Mouse (Mus musculus): Measurements from ENCODE around the gene Kcnk7. TPM values are rescaled to one million over a fixed set of nuclear protein-coding genes. Genes with fewer than 3 reads are reported as not detected.

Kcnk7 gene
- total RNA-seq, 1 experiment: 0.67 TPM

GRCm38 (mm10) chr19:5726961-5727578 is 22.9 kb downstream of the Kcnk7 start:
- no peak for TF ChIP-seq ZNF384 (IDR thresholded peaks at IDR 0.05; ENCODE audit: low read depth, low read length)
- no peak for TF ChIP-seq CHD2 (IDR thresholded peaks at IDR 0.05; ENCODE audit: low read depth, low read length)
- no peak for TF ChIP-seq HCFC1 (IDR thresholded peaks at IDR 0.05; ENCODE audit: borderline replicate concordance, insufficient read depth, low read length)
- TF ChIP-seq ZC3H11A (IDR thresholded peaks at IDR 0.05; ENCODE audit: borderline replicate concordance, low read depth, low read length): no peak
- no peak for TF ChIP-seq MAFK (IDR thresholded peaks at IDR 0.05; ENCODE audit: insufficient read depth, low read depth, low read length)
- H3K27ac ChIP-seq (ENCODE audit: insufficient read depth, low read depth, low read length, poor library complexity, severe bottlenecking): no peak overlapping the region
- peaks cover 2 to 32% of the 10 kb centered on the region in 2 experiments; a peak in 2 of 4 replicates for H3K4me1 ChIP-seq (ENCODE audit: control insufficient read depth in 2 of 2, insufficient read depth in 2 of 2, low read length in 2 of 2, poor library complexity in 1 of 2)
- no peak for DNase-seq (ENCODE audit: low read depth, low spot score)
- H3K4me3 ChIP-seq (ENCODE audit: insufficient read depth in 1 of 2, low read depth in 1 of 2, low read length in 2 of 2, poor library complexity in 1 of 2, severe bottlenecking in 1 of 2): no peak overlapping the region; a peak in 1 of 4 replicates
- peaks cover 8% of the 10 kb centered on the region for H3K36me3 ChIP-seq (ENCODE audit: control insufficient read depth, insufficient read depth, low read length, poor library complexity, severe bottlenecking)
- H3K9me3 ChIP-seq (ENCODE audit: control insufficient read depth, insufficient read depth, low read depth, low read length): no peaks in the 10 kb centered on the region
- H3K9ac ChIP-seq (ENCODE audit: insufficient read depth, low read depth, low read length, poor library complexity, severe bottlenecking): no peak overlapping the region
- in situ Hi-C loops (cut with MboI; ENCODE audit: low sequenced_read_pairs in 2 of 2, unreplicated experiment in 2 of 2): no loop called here

GRCm38 (mm10) chr19:5727701-5728100 is 23.5 kb downstream of the Kcnk7 start:
- in situ Hi-C loops (cut with MboI; ENCODE audit: low sequenced_read_pairs in 2 of 2, unreplicated experiment in 2 of 2): no loop called here
- TF ChIP-seq HCFC1 (IDR thresholded peaks at IDR 0.05; ENCODE audit: borderline replicate concordance, insufficient read depth, low read length) (peak; percentile 34; the same call in 1 of the 2 replicates), MAFK (IDR thresholded peaks at IDR 0.05; ENCODE audit: insufficient read depth, low read depth, low read length) (no peak), ZC3H11A (IDR thresholded peaks at IDR 0.05; ENCODE audit: borderline replicate concordance, low read depth, low read length) (peak; percentile 69), ZNF384 (IDR thresholded peaks at IDR 0.05; ENCODE audit: low read depth, low read length) (no peak), CHD2 (IDR thresholded peaks at IDR 0.05; ENCODE audit: low read depth, low read length) (no peak)
- H3K9ac ChIP-seq (ENCODE audit: insufficient read depth, low read depth, low read length, poor library complexity, severe bottlenecking): no peak overlapping the region
- peak; percentile 76 for DNase-seq (ENCODE audit: low read depth, low spot score)
- H3K4me3 ChIP-seq (ENCODE audit: insufficient read depth in 1 of 2, low read depth in 1 of 2, low read length in 2 of 2, poor library complexity in 1 of 2, severe bottlenecking in 1 of 2): peak overlapping the region in 1 of 2 experiments; percentile 46; a peak in 2 of 4 replicates
- H3K9me3 ChIP-seq (ENCODE audit: control insufficient read depth, insufficient read depth, low read depth, low read length): no peaks in the 10 kb centered on the region
- no peak overlapping the region for H3K27ac ChIP-seq (ENCODE audit: insufficient read depth, low read depth, low read length, poor library complexity, severe bottlenecking)
- H3K36me3 ChIP-seq (ENCODE audit: control insufficient read depth, insufficient read depth, low read length, poor library complexity, severe bottlenecking): peaks cover 8% of the 10 kb centered on the region
- H3K4me1 ChIP-seq (ENCODE audit: control insufficient read depth in 2 of 2, insufficient read depth in 2 of 2, low read length in 2 of 2, poor library complexity in 1 of 2): peaks cover 2 to 35% of the 10 kb centered on the region in 2 experiments; a peak in 2 of 4 replicates

- Histone ChIP-seq H3K27ac (ENCODE audit: insufficient read depth, low read depth, low read length, poor library complexity, severe bottlenecking) (no peak overlapping the region), H3K36me3 (ENCODE audit: control insufficient read depth, insufficient read depth, low read length, poor library complexity, severe bottlenecking) (peaks cover 8% of the 10 kb centered on the region), H3K9ac (ENCODE audit: insufficient read depth, low read depth, low read length, poor library complexity, severe bottlenecking) (peak overlapping the region; percentile 89), H3K4me3 (ENCODE audit: insufficient read depth in 1 of 2, low read depth in 1 of 2, low read length in 2 of 2, poor library complexity in 1 of 2, severe bottlenecking in 1 of 2) (peak overlapping the region; percentile 68 to 87), H3K9me3 (ENCODE audit: control insufficient read depth, insufficient read depth, low read depth, low read length) (no peaks in the 10 kb centered on the region), H3K4me1 (ENCODE audit: control insufficient read depth in 2 of 2, insufficient read depth in 2 of 2, low read length in 2 of 2, poor library complexity in 1 of 2) (peaks cover 2 to 35% of the 10 kb centered on the region in 2 experiments; a peak in 2 of 4 replicates)
- in situ Hi-C loops (cut with MboI; ENCODE audit: low sequenced_read_pairs in 2 of 2, unreplicated experiment in 2 of 2): no loop called here
- no peak for TF ChIP-seq ZC3H11A (IDR thresholded peaks at IDR 0.05; ENCODE audit: borderline replicate concordance, low read depth, low read length)
- TF ChIP-seq CHD2 (IDR thresholded peaks at IDR 0.05; ENCODE audit: low read depth, low read length): no peak
- TF ChIP-seq MAFK (IDR thresholded peaks at IDR 0.05; ENCODE audit: insufficient read depth, low read depth, low read length): no peak
- TF ChIP-seq HCFC1 (IDR thresholded peaks at IDR 0.05; ENCODE audit: borderline replicate concordance, insufficient read depth, low read length): no peak
- TF ChIP-seq ZNF384 (IDR thresholded peaks at IDR 0.05; ENCODE audit: low read depth, low read length): no peak
- DNase-seq (ENCODE audit: low read depth, low spot score): no peak
Measured at GRCm38 (mm10) chr19:5728631-5729443, 24.7 kb downstream of the Kcnk7 start.

GRCm38 (mm10) chr19:5729444-5729815 is 25.3 kb downstream of the Kcnk7 start, which contains the start of gene Fam89b:
Gene Fam89b (minus strand): TSS chr19:5729653.
- H3K4me3 ChIP-seq (ENCODE audit: insufficient read depth in 1 of 2, low read depth in 1 of 2, low read length in 2 of 2, poor library complexity in 1 of 2, severe bottlenecking in 1 of 2): peak within 1 kb of the TSS; percentile 87 to 88
- H3K9ac ChIP-seq (ENCODE audit: insufficient read depth, low read depth, low read length, poor library complexity, severe bottlenecking): peak within 1 kb of the TSS; percentile 89
- H3K9me3 ChIP-seq (ENCODE audit: control insufficient read depth, insufficient read depth, low read depth, low read length): no peaks in the 10 kb centered on the region
- in situ Hi-C loops (cut with MboI; ENCODE audit: low sequenced_read_pairs in 2 of 2, unreplicated experiment in 2 of 2): no loop called here
- peak; percentile 81 for DNase-seq (ENCODE audit: low read depth, low spot score)
- peaks cover 8% of the 10 kb centered on the region for H3K36me3 ChIP-seq (ENCODE audit: control insufficient read depth, insufficient read depth, low read length, poor library complexity, severe bottlenecking)
- TF ChIP-seq HCFC1 (IDR thresholded peaks at IDR 0.05; ENCODE audit: borderline replicate concordance, insufficient read depth, low read length) (no peak), ZC3H11A (IDR thresholded peaks at IDR 0.05; ENCODE audit: borderline replicate concordance, low read depth, low read length) (no peak), ZNF384 (IDR thresholded peaks at IDR 0.05; ENCODE audit: low read depth, low read length) (no peak), CHD2 (IDR thresholded peaks at IDR 0.05; ENCODE audit: low read depth, low read length) (no peak), MAFK (IDR thresholded peaks at IDR 0.05; ENCODE audit: insufficient read depth, low read depth, low read length) (no peak)
- H3K27ac ChIP-seq (ENCODE audit: insufficient read depth, low read depth, low read length, poor library complexity, severe bottlenecking): no peak within 1 kb of the TSS
- peaks cover 2 to 32% of the 10 kb centered on the region in 2 experiments; a peak in 2 of 4 replicates for H3K4me1 ChIP-seq (ENCODE audit: control insufficient read depth in 2 of 2, insufficient read depth in 2 of 2, low read length in 2 of 2, poor library complexity in 1 of 2)
